Mouse (Mus musculus) urinary bladder, postnatal 25 days (tissue): ENCODE results near the gene Chn1.

ENCODE experiments used
- DNase-seq: peaks from one replicate; pipeline ENCODE4 v3.0.0; 2022; ENCODE audit warnings: low spot score

Chn1 gene

DNA sequence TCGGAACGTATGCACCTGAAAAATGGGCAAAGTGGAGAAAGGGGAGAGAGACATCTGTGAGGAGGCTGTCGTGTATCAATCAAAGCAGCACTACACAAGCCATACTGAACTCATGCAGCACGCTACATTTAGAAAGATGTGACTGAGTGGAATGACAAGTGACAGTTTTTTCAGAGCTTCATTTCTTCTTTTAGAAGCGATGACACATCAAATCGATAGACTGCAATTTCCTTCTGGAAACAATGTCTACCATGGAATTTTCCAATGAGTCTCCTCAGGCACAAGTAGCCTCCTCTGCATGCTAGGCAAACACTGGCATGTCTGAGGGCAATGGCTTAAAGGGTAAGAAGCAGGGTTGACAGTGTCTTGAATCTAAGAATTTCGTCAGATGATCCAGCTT, 143.3 kb downstream of the Chn1 start:
- no peak for DNase-seq

DNA sequence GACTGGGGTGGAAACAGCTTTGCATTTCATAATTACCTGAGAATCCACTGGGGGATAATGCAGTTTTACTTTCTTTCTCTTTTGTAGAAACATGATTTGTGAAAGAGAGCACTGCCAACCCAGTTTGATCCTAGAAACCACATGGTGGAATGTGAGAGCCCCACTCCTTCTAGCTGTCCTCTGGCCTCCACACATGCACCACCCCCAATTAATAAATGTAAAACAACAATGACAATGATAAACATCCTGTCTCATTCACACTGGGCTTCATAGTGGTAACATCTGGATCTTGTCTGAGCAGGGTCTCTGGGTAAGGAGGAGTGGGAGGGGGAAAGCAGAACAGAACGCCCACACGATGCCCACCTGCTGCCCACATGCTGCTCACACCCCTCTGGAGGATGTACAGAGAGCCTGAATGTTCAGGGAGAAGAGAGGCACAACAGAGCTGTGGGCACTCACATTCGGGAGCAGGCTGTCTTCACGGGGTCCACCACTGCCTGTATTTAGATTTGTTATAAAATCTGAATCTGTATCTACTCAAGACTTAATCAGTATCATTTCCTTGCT, 156.6 kb downstream of the Chn1 start:
- no peak for DNase-seq

DNA sequence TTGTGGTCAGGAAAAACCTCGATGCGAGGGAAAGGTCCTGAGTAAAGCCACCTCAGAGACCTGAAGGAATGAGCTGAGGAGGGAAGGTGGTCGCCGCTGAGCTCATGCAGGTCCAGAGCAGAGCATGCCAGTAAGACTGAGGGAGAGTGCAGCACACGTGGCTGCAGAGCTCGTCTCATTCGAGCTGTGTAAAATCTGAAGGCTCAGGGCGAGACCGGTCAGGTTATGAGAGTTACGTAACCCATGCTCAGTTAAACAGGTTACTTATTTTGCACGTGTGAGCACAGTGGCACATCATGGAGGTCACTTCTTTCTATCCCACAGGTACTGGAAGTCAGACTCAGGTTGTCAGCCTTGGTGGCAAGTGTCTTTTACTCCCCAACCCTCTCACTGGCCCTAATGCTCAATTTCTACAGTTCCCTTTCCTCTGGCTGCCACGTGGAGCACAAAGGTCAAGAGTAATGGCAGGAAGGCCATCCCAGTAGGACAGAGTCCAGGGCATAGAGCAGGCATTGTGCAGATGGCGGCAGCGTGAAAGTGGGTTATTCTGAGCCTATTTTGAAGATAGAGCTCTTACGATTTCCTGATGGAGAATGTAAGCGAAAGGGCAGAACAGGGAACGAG, 158.6 kb downstream of the Chn1 start:
- DNase-seq, result no peak

DNA sequence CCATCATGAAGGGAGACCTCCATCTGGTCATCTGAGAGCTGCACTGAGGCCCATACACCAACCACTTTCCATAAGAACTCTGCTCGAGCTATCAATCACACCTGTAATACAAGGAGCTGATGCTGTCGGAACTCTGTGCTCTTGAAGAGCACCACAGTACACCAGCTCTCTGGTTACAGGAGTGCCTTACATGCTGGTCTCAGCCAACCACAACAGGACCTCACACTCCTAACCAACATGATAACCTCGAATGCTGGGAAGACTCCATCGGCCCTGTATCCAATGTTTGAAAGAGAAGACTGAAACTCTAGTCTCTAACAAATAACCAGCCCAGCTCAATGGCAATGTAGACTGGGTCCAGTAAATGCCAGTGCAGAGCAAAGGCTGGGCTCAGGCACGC, 159.7 kb downstream of the Chn1 start:
- DNase-seq, result no peak

DNA sequence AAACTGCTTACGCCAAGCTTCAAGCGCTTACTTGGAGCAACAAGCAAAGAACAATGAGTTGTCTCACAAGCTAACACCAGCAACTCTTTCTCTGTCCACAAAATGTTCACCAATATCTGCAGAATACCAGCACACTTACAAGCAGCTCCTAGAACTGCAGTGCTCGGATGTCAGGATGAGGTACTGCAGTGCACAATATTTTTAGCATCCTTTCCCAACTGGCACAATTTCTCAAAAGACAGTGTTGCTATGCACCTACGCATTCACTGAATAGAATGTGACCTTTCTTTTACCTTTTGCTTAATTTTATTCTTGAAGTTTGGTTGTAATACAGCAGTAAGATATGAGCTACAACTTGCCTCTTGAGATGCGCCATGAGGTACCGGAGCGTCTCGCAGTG, 160.8 kb downstream of the Chn1 start:
- DNase-seq, result no peak

DNA sequence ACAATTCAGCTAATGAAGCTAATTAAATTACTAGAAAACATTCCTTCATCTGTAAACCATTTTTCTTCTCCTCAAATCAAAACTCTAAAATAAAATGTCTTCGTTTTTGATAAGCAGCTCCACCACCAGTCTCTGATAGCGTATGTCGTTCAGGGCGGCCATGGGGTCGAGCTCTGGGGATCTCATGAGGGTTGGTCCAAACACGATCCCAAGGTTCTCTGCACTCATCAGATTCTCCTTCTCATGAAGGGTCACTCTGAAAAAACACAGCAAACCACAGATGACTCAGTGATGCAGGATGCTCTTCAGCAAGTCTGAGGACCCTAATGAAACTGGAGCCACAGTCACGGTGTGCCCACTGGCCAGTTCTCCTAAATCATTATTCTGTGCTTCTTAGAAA, 162.2 kb downstream of the Chn1 start:
- no peak for DNase-seq

DNA sequence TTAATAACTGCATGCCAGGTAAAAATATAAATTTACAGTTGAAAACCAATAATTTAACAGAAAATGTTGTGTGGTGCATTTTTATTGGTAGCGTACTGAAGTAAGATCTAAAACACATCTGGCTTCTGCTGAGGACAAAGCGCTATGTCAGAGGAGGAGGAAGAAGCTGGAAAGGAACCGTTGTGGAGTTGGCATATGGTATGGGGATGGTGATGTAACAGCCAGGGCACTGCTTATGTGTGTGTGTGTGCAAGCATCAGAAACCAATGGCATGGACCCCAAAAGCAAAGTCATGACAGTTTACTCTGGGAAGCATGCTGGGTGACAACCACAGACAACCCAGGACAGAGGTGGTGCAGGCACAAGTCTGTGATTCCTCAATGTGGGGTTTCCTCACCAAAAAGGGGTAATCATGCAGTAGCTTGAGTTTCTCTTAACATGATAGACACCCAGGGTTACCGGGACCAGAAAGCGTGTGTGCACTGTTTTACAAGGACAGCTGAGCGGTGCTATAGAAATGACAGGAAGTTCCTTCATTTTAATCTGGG, 162.7 kb downstream of the Chn1 start:
- no peak for DNase-seq

DNA sequence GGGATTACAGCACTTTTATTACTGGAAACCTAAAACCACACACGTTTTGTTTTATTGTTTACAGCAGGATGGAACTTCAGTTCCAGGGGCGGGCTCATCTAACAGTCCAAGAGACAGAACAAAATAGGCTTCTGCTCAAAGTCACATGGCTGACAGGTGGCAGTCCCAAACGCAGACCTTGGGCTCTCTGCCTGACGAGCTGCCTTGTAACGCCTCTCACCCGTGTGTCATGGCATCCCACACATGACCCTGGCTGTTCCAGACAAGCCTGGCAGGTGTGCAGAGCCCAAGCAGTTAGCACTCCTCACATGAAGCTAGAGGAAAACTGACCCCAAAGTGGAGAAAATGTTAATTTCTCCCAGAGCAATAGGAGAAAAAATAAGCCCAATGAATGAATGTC, 163.3 kb downstream of the Chn1 start:
- no peak for DNase-seq

DNA sequence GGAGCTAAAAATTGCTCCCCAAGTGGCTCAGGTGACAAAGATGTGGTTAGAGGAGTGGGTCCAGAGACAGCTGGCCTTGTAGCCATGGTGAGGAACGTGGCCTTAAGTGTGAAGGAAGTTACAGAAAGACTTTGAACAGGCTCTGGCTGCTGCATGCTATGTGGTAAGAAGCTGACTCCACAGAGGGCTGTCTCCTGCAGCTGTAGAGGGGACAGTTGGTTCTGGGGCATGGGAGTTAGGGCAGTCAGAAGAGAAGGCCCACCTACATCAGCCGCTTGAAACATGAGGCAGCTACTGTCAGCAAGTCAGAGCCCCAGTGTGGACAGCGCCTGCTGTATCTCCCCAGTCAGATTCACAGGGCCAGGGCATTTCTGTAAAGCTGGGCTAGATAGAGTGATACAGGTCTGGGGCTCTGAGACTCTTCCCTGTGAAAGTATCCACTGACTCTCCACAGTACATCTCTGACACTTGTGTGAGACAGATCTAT, 165.4 kb downstream of the Chn1 start:
- no peak for DNase-seq

DNA sequence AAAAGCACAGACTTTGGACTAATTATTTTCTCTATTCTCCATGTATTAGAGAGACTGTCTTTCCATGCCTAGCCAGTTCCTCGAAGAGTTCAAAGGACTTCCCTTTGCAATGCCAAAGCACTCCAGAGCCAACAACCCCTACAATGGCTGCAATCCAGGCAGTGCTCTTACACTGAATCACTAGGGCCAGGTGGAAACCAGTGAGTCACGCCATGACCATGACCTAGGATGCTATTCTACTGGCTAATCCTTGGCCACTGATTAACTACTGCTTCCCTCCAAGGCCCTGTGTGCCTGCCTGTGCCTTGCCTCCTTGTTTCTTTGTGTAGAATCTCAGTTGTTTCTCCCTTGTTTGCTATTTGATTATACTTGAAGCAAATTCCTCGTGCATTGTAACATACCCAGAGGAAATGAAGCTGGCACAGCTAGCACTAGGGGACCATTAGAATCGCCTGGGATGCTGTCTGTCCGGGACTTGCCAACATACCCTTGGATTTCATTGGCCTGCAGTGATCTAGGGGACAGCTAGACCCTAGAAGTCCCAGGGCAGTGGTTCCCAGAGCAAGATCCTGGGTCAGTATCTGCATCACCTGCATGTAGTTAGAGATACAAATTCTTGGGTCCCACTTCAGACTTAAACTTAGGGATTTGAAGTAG, 166.0 kb downstream of the Chn1 start:
- DNase-seq, result no peak

DNA sequence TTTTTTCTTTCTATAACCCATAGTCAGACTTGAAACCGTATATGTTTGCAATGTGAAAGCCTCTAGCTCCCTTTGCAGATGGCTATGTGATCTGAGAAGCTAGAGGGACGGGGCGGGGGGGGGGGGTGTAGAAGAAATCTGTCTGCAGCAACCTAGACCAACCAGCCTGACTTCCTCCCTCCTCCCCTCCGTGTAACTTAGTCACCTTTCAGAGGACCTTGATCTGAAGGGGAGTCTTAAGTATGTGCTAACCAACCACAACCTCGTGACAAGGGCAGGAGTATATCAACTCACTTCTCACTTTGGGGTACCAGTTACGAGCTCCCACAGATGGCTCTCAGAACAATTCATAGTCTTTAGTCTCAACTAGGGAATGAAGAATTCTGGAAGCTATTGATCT, 166.8 kb downstream of the Chn1 start:
- DNase-seq, result no peak

DNA sequence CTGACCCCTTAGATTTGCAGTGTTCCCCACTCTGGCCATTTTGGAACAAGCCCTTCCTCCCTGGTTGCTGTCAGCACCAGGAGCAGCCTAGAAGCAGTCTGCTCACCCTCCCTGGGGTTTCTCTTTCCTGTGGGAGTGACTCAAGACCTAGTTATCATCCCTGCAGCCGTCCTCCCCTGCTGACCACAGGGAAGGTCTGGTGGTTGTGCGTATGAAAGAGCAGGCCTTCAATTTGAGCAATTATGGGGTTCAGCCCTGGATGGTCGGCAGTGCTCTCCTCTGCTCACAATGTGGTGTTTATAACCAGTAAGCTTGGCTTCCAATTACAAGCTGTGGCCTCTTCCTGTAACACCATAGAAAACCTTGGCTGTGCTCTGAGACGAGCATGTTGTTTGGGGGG, 167.5 kb downstream of the Chn1 start:
- DNase-seq, result no peak

DNA sequence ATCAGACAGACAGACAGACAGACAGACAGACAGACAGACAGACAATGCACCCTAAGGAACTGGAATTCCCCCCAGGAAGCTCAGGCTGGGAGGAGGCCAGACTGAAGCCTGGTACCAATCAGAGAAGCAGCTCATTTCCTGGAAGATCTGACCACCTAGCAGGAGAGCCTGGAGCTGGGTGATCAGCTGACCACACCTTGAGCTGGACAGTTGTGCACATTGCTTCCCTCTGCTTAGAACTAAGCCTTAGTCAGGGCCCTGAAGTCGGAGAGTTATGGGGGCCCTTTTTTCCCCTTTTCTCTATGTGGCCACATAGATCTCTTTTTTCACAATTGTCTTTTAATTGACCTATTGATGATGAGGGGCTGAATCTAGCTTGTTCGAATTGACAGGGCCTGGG, 168.0 kb downstream of the Chn1 start:
- DNase-seq, result no peak

DNA sequence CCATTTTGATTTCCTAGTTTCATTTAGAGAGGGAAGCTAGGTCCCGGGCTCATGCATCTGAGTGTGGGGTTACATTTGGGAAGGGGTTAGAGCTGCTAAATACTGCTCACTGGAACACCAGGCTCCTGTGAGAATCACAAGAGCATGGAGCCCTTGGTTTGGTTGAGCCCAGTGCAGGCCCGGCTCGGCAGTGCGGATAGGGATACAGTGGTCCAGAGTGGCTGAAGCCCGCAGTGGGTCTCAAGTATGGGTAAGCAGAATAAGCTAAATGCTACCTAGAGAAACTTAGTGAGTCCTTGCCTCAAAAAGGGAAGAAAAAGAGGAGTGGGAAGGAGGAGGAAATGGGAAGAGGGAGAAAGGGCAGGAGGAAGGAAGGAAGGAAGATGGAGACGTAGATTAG, 168.5 kb downstream of the Chn1 start:
- no peak for DNase-seq

DNA sequence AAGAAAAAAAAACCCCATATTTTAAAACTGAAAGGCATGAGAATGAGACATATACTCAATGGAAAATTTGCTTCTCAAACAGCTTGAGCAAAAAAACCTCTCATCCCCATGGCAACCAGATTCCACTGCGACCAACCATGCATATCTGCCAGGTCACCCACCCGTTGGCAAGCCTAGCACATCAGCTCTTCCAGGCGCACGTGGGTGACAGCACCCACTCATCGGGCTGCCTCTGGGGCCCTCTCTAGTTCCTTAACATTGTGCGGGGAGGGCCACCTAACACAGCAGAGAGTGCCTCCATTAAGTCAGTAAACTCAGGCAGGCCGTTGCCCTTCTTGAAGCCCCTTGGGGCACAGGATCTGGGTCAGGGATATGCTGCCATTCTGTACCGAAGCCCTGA, 170.1 kb downstream of the Chn1 start:
- DNase-seq, result no peak

DNA sequence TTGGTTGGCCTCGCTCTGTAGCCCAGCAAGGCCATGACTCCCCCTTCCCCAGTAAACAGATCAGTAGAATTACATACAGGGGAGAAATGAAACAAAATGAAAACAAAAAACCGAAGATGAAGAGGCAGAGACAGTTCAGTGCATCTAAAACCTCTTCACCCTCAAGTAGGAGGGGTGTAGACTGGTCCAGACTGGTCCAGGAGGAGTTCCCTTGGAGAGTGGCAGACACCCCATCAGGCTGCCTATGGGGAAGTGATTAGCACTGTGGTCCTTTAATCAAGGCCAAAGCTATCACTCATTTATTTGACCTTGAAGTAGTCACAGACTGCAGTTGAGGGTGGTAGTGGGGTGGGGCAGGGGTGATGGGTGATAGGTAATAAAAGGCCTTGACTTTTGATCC, 170.6 kb downstream of the Chn1 start:
- DNase-seq, result no peak

DNA sequence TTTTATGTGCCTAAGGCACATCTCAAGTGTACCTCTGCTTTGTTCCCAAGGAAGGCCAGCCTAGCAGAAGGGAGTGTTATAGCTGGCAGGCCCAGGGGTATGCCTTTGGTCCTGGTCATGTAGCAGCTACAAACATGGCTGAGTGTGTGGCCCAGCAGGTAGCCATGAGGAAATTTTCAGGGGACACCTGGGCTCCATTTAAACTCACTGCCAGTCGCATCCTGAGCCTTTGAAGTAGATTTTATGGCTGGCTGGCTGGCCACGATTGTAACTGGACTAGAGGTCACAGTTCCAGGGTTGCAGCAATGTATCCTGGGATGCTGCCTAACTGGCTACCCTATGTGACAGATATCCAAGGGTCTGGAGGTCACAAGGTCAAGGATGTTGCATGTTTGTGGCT, 174.5 kb downstream of the Chn1 start:
- no peak for DNase-seq

DNA sequence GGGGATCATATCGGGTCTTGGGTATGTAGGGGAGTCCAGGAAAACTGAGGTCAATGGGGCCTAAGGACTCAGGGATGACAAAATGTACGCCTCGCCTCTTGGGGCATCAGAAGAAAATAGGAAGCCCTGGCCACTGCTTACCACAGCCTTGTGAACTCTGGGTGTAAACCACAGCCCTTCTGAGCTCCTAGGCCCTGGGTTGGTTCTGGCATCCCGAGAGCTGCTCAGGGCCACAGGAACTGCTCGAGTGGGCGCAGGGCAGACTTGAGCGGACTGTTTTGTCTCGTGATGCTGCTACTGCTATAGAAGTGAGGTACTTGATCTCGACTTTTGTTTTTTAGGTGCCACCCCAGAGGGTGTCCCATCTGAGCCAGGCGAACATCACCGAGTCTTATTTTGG, 177.4 kb downstream of the Chn1 start:
- DNase-seq, result no peak

DNA sequence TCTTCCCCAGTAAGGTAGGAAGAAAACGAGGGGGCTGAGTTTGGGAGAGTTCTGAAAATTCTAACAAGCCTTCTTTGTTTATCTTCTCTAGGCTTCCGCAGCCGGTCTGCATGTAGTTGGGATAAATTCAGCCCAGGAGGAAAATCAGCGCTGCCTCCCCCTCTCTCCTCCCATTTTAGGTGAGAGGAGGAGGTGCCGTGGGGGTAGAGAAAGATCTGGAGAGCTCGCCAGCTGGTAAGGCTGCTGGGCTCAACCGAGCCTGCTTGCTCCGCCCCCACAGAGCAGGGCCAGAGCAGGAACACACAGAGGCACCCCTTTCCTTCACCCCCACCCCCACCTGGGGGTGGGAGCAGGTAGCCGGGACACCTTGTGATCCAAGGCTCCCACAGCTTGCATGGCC, 178.4 kb downstream of the Chn1 start:
- no peak for DNase-seq

DNA sequence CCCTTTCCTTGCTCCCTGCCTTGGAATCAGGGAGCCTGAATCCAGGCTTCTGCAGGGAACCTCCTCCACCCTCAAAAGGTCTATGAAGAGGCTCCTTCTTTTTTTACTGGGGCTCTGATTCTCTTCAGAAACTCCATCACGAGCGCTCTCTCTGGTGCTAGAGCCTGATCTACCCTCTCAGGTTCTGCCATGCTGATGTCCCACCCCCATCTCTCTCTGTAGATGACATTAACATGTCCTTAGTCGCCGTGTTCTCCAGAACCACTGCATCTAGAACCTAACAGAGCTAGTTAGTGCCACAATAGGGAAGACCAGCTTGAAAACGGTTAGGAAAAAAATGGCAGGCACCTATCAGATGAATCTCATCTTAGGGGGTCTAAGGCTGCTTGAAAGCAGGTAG, 178.8 kb downstream of the Chn1 start:
- DNase-seq, result no peak

DNA sequence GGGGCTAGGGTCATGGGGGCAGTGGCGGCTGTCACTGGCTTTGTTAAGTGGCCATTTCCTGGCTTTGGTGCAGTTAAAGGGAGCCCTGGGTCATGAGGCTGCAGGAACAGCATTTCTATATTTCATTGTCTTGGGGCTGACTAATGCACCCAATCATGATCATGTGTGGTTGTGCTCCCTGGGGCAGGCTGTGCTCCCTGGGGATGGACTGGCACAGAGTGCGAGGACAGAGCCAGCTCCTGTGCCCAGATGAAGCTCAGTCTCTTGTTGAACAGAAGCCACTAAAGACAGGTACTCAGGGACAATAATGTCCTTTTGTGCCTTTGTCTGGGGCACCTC, 182.1 kb downstream of the Chn1 start:
- DNase-seq, result no peak

DNA sequence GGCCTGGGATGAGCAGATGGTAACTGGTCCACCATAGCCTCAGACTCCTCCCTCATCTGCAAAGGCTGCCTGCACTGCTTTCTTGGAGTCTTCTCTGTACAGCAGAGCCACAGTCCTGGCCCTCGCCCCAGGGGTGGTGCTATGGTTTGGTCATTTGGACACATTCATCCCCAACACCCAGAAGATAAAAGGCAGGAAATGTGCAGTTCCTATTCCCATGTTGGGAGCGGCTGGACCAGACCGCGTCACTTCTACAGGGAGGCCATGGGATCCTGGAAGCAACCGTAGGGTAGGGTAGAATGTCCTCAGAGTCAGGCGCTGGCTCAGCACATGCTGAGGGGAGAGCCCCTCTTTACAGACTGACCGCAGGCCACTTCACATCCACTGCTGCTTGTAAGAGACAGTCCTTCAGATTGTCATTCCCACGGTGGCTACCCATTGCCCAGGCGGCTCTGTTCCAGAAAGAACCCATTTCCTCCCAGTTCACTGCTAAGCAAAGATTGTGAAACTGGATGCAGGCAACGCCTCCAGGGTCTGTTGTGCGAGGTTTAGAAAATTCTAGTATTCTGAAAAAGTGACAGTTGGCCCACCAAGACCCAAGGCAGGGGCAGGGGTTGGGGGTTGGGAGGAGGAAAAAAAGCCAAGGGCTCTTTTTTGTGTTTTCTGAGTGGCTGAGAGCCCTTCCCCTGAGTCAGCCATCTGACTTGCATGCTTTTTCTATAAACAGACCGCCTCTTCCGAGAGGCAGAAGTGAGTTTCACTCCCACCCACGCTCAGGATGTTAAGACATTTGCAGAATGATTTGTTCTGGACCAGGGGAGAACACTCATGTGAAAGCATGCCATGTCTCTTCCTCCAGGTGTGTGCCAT, 182.7 kb downstream of the Chn1 start:
- DNase-seq, result peak; percentile 49

DNA sequence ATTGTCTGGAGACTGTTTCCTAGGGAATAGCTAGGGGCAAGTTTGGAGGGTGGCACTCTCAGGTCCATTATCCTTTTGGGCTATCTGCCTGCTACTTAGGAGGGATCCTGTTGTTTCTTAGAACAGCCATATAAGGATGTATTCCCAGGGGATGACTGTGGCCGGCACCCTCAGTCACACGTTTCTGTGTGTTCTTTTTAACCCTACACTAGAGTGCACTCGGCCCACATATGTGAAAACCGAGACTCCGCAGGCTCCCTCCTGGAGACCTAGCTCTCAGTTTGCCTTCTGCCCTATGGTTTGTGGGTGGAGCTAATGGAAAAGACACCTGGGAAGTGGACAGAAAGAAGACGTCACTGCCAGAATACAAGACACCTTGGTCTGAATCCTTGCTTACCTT, 183.9 kb downstream of the Chn1 start:
- no peak for DNase-seq
